Mouse (Mus musculus): ENCODE results near the gene Nrbp1. TPM values are rescaled to one million over a fixed set of nuclear protein-coding genes. Genes with fewer than 3 reads are reported as not detected.

The Nrbp1 gene
- polyA plus RNA-seq, 1 experiment, result 18.7 TPM

- TF ChIP-seq GATA1 (IDR thresholded peaks at IDR 0.05; ENCODE audit: low read length), result no peak
Measured at GRCm38 (mm10) chr5:31201042-31201741, 39.5 kb upstream of the Nrbp1 start.

GRCm38 (mm10) chr5:31201742-31202590, 38.7 kb upstream of the Nrbp1 start, which contains the start of gene Zfp513:
Gene Zfp513 (minus strand): TSS chr5:31202303.
- no peak for TF ChIP-seq GATA1 (IDR thresholded peaks at IDR 0.05; ENCODE audit: low read length)

GRCm38 (mm10) chr5:31202933-31203332, 37.7 kb upstream of the Nrbp1 start:
- TF ChIP-seq GATA1 (IDR thresholded peaks at IDR 0.05; ENCODE audit: low read length), result no peak

- TF ChIP-seq GATA1 (IDR thresholded peaks at IDR 0.05; ENCODE audit: low read length), result no peak
Measured at GRCm38 (mm10) chr5:31203866-31204265, 36.8 kb upstream of the Nrbp1 start.

- no peak for TF ChIP-seq GATA1 (IDR thresholded peaks at IDR 0.05; ENCODE audit: low read length)
Measured at GRCm38 (mm10) chr5:31204421-31204820, 36.2 kb upstream of the Nrbp1 start.

- no peak for TF ChIP-seq GATA1 (IDR thresholded peaks at IDR 0.05; ENCODE audit: low read length)
Measured at GRCm38 (mm10) chr5:31218294-31218693, 22.4 kb upstream of the Nrbp1 start.

GRCm38 (mm10) chr5:31219070-31219469, 21.6 kb upstream of the Nrbp1 start:
- TF ChIP-seq GATA1 (IDR thresholded peaks at IDR 0.05; ENCODE audit: low read length), result no peak

GRCm38 (mm10) chr5:31219474-31219873, 21.2 kb upstream of the Nrbp1 start:
- TF ChIP-seq GATA1 (IDR thresholded peaks at IDR 0.05; ENCODE audit: low read length), result no peak

- no peak for TF ChIP-seq GATA1 (IDR thresholded peaks at IDR 0.05; ENCODE audit: low read length)
Measured at GRCm38 (mm10) chr5:31219911-31220447, 20.7 kb upstream of the Nrbp1 start.

GRCm38 (mm10) chr5:31220448-31221303, 20.0 kb upstream of the Nrbp1 start, which contains the start of gene Ppm1g:
Gene Ppm1g (minus strand): TSS chr5:31220687.
- TF ChIP-seq GATA1 (IDR thresholded peaks at IDR 0.05; ENCODE audit: low read length), result no peak

GRCm38 (mm10) chr5:31221304-31221945, 19.2 kb upstream of the Nrbp1 start:
- no peak for TF ChIP-seq GATA1 (IDR thresholded peaks at IDR 0.05; ENCODE audit: low read length)

GRCm38 (mm10) chr5:31222696-31223095, 18.0 kb upstream of the Nrbp1 start:
- TF ChIP-seq GATA1 (IDR thresholded peaks at IDR 0.05; ENCODE audit: low read length), result no peak

GRCm38 (mm10) chr5:31226641-31227040, 14.0 kb upstream of the Nrbp1 start:
- TF ChIP-seq GATA1 (IDR thresholded peaks at IDR 0.05; ENCODE audit: low read length), result no peak

GRCm38 (mm10) chr5:31241522-31242034, 914 bp downstream of the Nrbp1 start:
- TF ChIP-seq GATA1 (IDR thresholded peaks at IDR 0.05; ENCODE audit: low read length), result no peak

GRCm38 (mm10) chr5:31242191-31242590, 1.5 kb downstream of the Nrbp1 start:
- no peak for TF ChIP-seq GATA1 (IDR thresholded peaks at IDR 0.05; ENCODE audit: low read length)

All from G1E-ER4 (cell line).